Mouse (Mus musculus) forebrain, embryonic 11.5 days (tissue): ENCODE results near the gene Cenpm. TPM values are rescaled to one million over a fixed set of nuclear protein-coding genes. Genes with fewer than 3 reads are reported as not detected.

ENCODE experiments used
- ATAC-seq: fragments of 200-750 bp; cut with Nextera tagmentation; replicated peaks from 2 replicates; pipeline ENCODE4 v1.8.0; 2017; ENCODE audit warnings: moderate TSS enrichment; ENCODE audit not compliant: low FRiP score
- DNase-seq: peaks from one replicate; pipeline ENCODE4 v3.0.0-alpha.2; 2017; ENCODE audit warnings: low spot score
- H3K27ac ChIP-seq: fragments of 300-500 bp; sonication (generic); 2 replicates; pipeline ENCODE4 v1.5.1; 2014; ENCODE audit warnings: low read depth, low read length
- H3K27me3 ChIP-seq: fragments of 300-500 bp; sonication (generic); 2 replicates; pipeline ENCODE4 v1.6.1; 2014; ENCODE audit warnings: mild to moderate bottlenecking, low read length, mixed read lengths; ENCODE audit not compliant: control insufficient read depth, insufficient read depth
- H3K36me3 ChIP-seq: fragments of 300-500 bp; sonication (generic); 2 replicates; pipeline ENCODE4 v1.6.1; 2014; ENCODE audit warnings: mild to moderate bottlenecking, low read length, moderate library complexity, mixed read lengths; ENCODE audit not compliant: control insufficient read depth, insufficient read depth
- H3K4me1 ChIP-seq: fragments of 300-500 bp; sonication (generic); replicated peaks from 2 replicates; pipeline ENCODE4 v1.6.1; 2014; ENCODE audit warnings: low read length, mixed read lengths; ENCODE audit not compliant: control insufficient read depth, insufficient read depth
- H3K4me2 ChIP-seq: fragments of 300-500 bp; sonication (generic); 2 replicates; pipeline ENCODE4 v1.6.1; 2014; ENCODE audit warnings: low read depth, mild to moderate bottlenecking, low read length, moderate library complexity, mixed read lengths; ENCODE audit not compliant: severe bottlenecking
- H3K4me3 ChIP-seq: fragments of 300-500 bp; sonication (generic); 2 replicates; pipeline ENCODE4 v1.5.1; 2014; ENCODE audit warnings: low read depth, low read length
- H3K9ac ChIP-seq: fragments of 300-500 bp; sonication (generic); 2 replicates; pipeline ENCODE4 v1.6.1; 2014; ENCODE audit warnings: low read length
- H3K9me3 ChIP-seq: fragments of 300-500 bp; sonication (generic); 2 replicates; pipeline ENCODE4 v1.6.1; 2016; ENCODE audit warnings: low read length, mixed read lengths; ENCODE audit not compliant: control insufficient read depth
- WGBS: fragments of 180-500 bp; shearing (Covaris S2); extraction: QIAGEN DNeasy Blood & Tissue Kit; methylation state at CpG from one replicate; pipeline ENCODE4 v1.1.7; 2014; 5-methylcytosine and 5-hydroxymethylcytosine counted together
- polyA plus RNA-seq: library from polyadenylated mRNA; unstranded; fragments of >200 nt; fragmentation: Nextera tagmentation; extraction: Ambion mirVana; gene quantifications from 2 replicates; pipeline ENCODE4 v1.2.1, GENCODE M21; 2014

Gene Cenpm
- polyA plus RNA-seq, 1 experiment from 2014 or later: 91.6 TPM

DNA sequence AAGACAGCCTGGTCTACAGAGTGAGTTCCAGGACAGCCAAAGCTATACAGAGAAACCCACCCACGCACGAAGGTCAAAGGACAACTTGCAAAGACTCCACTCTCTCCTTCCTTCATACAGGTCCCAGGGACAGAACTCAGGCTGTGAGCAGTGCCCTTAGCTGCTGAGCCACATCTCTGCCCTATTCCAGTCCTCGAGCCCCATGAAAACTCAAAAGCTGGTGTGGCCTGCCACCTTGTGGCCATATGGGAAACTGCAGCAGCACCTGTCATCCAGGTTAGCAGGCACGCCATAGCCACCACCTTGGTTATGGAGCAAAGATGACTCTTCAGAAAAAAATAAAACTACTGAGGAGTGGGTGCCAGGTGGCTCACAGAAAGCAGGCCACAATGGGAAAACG, 8.0 kb downstream of the Cenpm start:
- no peak overlapping the region for H3K9ac ChIP-seq
- H3K27me3 ChIP-seq: no peaks in the 10 kb centered on the region
- no peaks in the 10 kb centered on the region for H3K4me1 ChIP-seq
- no peak overlapping the region for H3K27ac ChIP-seq
- 16% methylated on average over 5 of the region's 5 CpGs for WGBS
- DNase-seq: peak; percentile 88
- peaks cover 2% of the 10 kb centered on the region; the same call in 1 of the 2 replicates for H3K36me3 ChIP-seq
- H3K9me3 ChIP-seq: no peaks in the 10 kb centered on the region
- H3K4me2 ChIP-seq: no peak overlapping the region
- peak; percentile 76 for ATAC-seq
- no peak overlapping the region for H3K4me3 ChIP-seq

DNA sequence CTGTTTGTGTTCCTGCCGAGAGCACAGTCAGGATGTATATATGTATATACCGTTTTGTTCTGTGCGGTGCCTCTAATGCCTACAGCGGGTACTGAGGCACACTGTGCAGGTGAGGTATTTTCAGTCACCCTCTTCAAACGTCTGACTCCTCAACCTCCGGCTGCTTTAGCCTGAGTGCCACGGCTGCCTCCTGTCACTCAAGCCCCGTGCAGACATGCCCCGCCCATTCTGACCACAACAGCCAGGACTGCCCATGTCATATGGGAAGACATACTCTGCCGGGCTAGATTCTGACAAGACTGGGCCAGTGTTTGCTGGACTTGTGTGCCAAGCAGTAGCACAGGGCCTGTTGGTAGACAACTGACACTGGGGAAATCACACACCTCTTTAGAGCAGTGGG, 8.9 kb downstream of the Cenpm start:
- Histone ChIP-seq H3K27ac (no peak overlapping the region), H3K36me3 (0 out of 2 replicates have a peak, but pooled peaks cover 2% of the 10 kb centered on the region), H3K9ac (no peak overlapping the region), H3K27me3 (no peaks in the 10 kb centered on the region), H3K4me2 (no peak overlapping the region), H3K4me3 (no peak overlapping the region), H3K4me1 (no peaks in the 10 kb centered on the region), H3K9me3 (no peaks in the 10 kb centered on the region)
- DNase-seq (no peak), ATAC-seq (peak; percentile 30; the same call in 1 of the 2 replicates)
- 79% methylated on average over 10 of the region's 10 CpGs for WGBS

DNA sequence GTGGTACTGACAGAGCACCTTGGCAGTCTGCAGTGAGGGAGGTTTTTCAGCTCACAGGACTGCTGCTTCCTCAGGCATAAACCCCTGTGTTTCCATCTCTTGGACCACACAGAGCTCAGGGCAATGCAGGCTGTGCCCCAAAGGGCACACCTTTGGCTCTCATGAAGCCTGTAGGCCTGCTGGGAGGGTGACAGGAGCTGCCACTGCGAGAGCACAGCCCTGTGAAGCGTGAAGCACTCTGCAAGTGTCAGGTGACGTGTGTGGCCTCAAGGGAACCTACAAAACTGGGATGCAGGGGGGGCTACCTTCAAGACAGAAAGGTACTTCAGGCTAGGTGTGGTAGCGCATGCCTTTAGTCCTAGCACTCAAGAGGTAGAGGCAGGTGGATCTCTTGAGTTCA, 11.9 kb downstream of the Cenpm start:
- 80% methylated on average over 4 of the region's 4 CpGs for WGBS
- H3K4me2 ChIP-seq: no peak overlapping the region
- no peak overlapping the region for H3K27ac ChIP-seq
- ATAC-seq: no peak
- H3K36me3 ChIP-seq: no peaks in the 10 kb centered on the region
- no peak for DNase-seq
- H3K4me3 ChIP-seq: no peak overlapping the region
- no peaks in the 10 kb centered on the region for H3K9me3 ChIP-seq
- no peak overlapping the region for H3K9ac ChIP-seq
- H3K27me3 ChIP-seq: no peaks in the 10 kb centered on the region
- no peaks in the 10 kb centered on the region for H3K4me1 ChIP-seq

DNA sequence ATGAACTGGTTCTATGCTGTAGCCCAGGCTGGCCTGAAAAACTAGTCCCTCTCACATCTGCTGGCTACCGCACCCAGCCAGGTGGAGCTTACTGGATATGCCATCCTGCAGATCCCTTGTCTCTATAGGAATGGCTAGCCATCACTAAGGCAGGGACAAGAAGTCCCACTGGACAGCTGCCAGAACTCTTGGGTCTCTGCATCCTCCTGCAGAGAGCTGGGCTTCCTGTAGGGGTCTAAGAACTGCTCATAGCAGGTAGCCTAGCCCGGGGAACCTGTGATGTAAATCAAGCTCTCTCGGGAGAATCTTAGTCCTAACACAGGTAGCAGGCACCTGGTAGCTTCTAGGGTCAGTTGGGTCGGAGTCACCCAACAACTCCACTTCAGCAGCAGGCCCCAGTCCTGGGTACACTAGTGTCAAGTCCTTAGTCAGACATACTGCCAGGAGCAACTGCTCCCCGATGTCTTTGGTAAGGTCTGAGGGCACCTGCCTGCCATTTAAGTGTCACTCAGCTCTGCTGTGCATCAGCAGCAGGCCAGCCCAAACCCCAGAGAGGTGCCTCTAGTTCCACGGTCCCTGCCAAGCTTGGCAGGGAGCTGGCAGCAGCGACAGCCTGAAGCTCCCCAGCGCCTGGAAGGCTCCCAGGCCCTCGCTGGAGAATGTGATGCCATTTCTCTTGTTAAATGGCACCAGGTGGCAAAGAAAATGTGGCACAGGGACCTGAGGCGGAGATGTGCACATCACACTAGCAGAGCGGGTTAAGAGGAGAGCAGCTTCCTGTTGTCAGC, 12.8 kb downstream of the Cenpm start:
- H3K27ac ChIP-seq: no peak overlapping the region
- H3K27me3 ChIP-seq: no peaks in the 10 kb centered on the region
- H3K9ac ChIP-seq: no peak overlapping the region
- H3K36me3 ChIP-seq: no peaks in the 10 kb centered on the region
- 67% methylated on average over 11 of the region's 11 CpGs for WGBS
- H3K4me1 ChIP-seq: no peaks in the 10 kb centered on the region
- H3K4me3 ChIP-seq: no peak overlapping the region
- no peak for ATAC-seq
- DNase-seq: peak; percentile 45
- no peak overlapping the region for H3K4me2 ChIP-seq
- H3K9me3 ChIP-seq: no peaks in the 10 kb centered on the region

DNA sequence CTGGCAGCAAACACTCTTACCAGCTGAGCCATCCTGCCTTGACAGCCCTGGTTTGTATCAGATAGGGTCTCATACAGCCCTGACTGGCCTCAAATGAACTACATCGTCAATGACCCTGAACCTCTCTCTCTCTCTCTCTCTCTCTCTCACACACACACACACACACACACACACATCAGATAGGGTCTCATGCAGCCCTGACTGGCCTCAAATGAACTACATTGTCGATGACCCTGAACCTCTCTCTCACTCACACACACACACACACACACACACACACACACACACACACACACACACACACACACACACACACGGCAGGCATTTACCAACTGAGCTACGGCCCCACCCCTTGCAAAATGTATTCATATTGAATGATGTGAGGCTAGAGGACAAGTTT, 13.4 kb downstream of the Cenpm start:
- Histone ChIP-seq H3K27ac (no peak overlapping the region), H3K9me3 (no peaks in the 10 kb centered on the region), H3K4me3 (no peak overlapping the region), H3K4me1 (no peaks in the 10 kb centered on the region), H3K27me3 (no peaks in the 10 kb centered on the region), H3K36me3 (no peaks in the 10 kb centered on the region), H3K9ac (no peak overlapping the region), H3K4me2 (no peak overlapping the region)
- ATAC-seq (no peak), DNase-seq (no peak)
- WGBS: 82% methylated on average over 4 of the region's 4 CpGs

DNA sequence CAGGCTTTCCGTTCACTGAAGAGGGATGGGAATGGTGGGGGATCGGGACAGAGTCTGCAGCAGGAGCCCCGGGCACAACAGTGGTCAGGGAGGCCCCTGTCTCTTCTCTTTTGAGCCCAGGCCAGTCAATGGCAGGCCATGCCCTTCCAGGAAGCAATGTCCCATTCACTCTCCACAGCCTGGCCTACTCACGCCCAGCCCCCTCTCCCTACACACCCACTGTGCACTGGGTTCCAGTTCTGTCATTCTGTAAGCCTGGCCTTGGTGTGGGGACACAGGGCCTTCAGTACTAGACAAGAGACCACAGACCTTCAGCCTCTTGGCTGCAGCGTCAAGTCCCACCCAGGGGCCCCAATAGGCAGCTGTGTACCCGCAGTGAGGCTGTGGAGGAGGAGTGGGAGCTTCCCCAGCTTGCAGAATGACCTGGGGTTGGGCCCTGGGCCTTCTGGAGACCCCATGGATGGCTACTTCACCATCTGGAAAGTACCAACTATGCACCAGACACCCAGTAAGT, 14.4 kb downstream of the Cenpm start:
- H3K36me3 ChIP-seq: no peaks in the 10 kb centered on the region
- no peaks in the 10 kb centered on the region for H3K9me3 ChIP-seq
- H3K9ac ChIP-seq: no peak overlapping the region
- peak; percentile 49 for DNase-seq
- H3K27ac ChIP-seq: no peak overlapping the region
- H3K4me3 ChIP-seq: no peak overlapping the region
- H3K27me3 ChIP-seq: no peaks in the 10 kb centered on the region
- no peaks in the 10 kb centered on the region for H3K4me1 ChIP-seq
- WGBS: 62% methylated on average over 6 of the region's 6 CpGs
- ATAC-seq: no peak
- no peak overlapping the region for H3K4me2 ChIP-seq

DNA sequence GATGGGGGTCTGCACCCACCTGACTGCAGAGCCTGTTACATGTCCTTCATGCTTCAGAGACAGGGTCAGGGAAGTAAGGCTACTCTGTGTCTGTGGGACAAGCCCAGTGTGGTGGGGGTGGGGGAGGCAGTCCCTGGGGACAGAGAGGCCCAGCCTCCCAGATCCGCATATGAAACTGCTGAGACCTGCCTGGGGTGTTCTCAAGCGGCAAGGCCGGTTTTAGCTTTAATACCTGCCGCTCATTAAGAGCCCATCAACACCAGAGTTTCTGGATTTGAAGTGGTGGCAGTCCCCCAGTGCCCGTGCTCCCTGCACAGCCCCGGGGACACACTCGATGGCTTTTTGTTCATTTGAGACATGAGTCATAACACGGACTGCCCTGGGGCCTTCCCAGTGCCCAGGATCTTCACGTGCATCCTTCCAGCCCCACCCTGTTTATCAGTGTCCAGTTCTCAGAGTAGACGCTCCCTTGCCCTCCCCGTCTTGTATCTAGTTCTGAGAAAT, 15.0 kb downstream of the Cenpm start:
- Histone ChIP-seq H3K27me3 (peaks cover 4% of the 10 kb centered on the region), H3K4me2 (no peak overlapping the region), H3K27ac (no peak overlapping the region), H3K4me1 (no peaks in the 10 kb centered on the region; the same call in 1 of the 2 replicates), H3K9me3 (no peaks in the 10 kb centered on the region), H3K4me3 (no peak overlapping the region), H3K9ac (no peak overlapping the region), H3K36me3 (no peaks in the 10 kb centered on the region)
- WGBS: 36% methylated on average over 11 of the region's 11 CpGs
- DNase-seq (no peak), ATAC-seq (no peak)

DNA sequence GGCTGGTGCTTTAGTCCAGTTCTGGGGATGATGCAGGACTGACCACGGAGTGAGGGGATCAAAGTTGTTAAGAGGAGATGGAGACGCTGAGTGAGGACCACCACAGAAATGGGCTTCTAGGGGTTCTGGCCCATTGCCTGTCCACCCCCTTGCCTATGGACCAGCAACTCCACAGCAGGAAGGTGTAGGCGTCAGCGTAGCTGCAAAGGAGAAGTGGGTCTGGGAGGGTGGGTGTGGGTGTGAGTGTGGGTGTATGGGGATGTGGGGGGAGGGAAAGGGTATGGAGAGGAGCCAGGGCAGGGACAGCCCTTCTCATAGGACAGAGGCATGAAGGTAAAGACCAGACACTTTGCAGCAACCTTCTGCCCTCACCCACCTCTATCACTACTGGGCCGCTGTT, 18.8 kb downstream of the Cenpm start:
- Histone ChIP-seq H3K4me2 (no peak overlapping the region), H3K27ac (no peak overlapping the region), H3K4me1 (peaks cover 5% of the 10 kb centered on the region), H3K9ac (no peak overlapping the region), H3K27me3 (peaks cover 12% of the 10 kb centered on the region), H3K36me3 (no peaks in the 10 kb centered on the region), H3K4me3 (no peak overlapping the region), H3K9me3 (no peaks in the 10 kb centered on the region)
- 91% methylated on average over 5 of the region's 5 CpGs for WGBS
- no peak for ATAC-seq
- DNase-seq: no peak
